Mouse (Mus musculus) gastrocnemius, adult 8-10 months (tissue): Measurements from ENCODE around the gene Nyap1. TPM values are rescaled to one million over a fixed set of nuclear protein-coding genes. Genes with fewer than 3 reads are reported as not detected.
"Not testable (repeated sequence)": the region's sequence is repeated elsewhere in the genome, so short reads cannot be mapped to it uniquely, and the experiment has no call there.

Source experiments
- DNase-seq, 2 experiments: peaks; one replicate each; pipeline ENCODE4 v3.0.0; 2022; ENCODE audit warnings: low spot score in 2 of 2
- total RNA-seq, 4 experiments: library from RNA; stranded (reverse); gene quantifications; 2 replicates each; pipeline ENCODE4 v1.2.4; 2022

Gene Nyap1
- total RNA-seq, 4 experiments from 2014 or later: 0.10 to 0.16 TPM; not detected in 2

DNA sequence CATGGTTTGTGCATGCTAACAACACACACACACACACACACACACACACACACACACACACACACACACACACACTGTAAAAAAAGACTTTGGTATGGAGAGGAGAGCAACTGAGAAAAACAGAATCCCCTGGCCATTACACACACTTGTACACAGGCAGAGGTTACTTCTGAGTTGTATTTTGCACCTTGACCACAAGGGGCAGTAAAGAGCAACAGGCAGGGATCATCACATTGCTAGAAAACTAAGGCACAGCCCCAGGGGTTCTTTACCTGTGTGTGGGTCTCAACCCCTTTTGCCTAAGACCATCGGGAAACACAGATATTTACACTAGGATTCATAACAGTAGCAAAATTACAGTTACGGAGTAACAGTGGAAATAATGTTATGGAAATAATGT lies 29.3 kb upstream of the Nyap1 start:
- DNase-seq: no peak

DNA sequence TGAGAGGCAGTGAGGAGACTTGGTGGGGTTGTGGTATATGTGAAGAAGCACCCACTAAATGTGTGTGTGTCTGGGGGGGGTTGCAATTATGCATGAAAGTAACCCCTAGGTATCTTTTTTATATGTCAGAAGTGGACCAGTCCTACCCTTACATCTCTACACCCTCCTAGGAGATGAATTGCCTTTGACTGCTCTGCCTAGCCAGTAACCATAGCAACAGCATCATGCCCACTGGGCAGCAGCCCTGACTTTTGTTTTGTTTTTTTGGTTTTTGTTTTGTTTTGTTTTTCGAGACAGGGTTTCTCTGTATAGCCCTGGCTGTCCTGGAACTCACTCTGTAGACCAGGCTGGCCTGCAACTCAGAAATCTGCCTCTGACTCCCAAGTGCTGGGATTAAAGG lies 27.1 kb upstream of the Nyap1 start:
- DNase-seq: no peak

DNA sequence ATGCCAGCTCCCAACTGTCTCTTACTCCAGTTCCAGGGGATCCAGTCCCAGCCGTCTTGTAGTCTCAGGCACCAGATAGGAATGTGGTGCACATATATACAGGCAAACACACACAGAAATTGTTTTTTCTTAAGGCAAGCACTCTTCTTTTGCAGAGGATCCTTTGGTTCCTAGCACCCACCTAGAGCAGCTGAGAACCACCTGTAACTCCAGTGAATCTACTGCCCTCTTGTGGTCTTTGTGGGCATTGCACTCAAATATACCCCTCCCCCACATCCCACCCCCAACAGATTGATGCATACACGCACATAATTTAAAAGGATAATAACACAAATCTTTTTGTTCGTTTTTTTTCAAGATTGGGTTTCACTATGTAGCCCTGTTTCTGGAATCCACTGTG lies 24.9 kb upstream of the Nyap1 start:
- DNase-seq: no peak

GRCm38 (mm10) chr5:137764609-137765340 lies 23.4 kb upstream of the Nyap1 start:
- no peak for DNase-seq

DNA sequence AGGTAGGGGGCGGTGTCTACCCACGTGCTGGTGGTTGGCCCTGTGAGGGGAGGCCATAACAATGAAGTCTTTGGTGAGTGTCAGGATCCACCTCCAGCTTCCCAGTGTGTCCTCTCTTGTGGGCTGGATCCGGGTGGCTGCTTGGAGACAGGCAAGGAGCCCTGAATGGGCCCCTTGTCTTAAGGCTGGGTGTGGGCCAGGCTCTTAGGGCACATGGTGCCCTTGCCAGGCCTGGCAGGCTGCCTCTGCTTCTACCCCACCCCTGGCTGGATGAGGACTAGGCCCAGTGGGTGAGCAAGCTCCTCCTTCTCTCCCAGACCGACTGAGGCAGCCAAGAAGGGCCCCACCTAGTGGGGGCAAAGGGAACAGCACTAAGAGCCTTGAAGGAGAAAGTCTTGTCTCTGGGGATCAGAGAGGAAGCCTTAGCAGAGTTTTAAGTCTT lies 18.6 kb upstream of the Nyap1 start:
- peak; percentile 78 to 84 for DNase-seq

GRCm38 (mm10) chr5:137758921-137759534 lies 17.6 kb upstream of the Nyap1 start:
- DNase-seq: no peak

GRCm38 (mm10) chr5:137757887-137758286 lies 16.5 kb upstream of the Nyap1 start:
- no peak for DNase-seq

DNA sequence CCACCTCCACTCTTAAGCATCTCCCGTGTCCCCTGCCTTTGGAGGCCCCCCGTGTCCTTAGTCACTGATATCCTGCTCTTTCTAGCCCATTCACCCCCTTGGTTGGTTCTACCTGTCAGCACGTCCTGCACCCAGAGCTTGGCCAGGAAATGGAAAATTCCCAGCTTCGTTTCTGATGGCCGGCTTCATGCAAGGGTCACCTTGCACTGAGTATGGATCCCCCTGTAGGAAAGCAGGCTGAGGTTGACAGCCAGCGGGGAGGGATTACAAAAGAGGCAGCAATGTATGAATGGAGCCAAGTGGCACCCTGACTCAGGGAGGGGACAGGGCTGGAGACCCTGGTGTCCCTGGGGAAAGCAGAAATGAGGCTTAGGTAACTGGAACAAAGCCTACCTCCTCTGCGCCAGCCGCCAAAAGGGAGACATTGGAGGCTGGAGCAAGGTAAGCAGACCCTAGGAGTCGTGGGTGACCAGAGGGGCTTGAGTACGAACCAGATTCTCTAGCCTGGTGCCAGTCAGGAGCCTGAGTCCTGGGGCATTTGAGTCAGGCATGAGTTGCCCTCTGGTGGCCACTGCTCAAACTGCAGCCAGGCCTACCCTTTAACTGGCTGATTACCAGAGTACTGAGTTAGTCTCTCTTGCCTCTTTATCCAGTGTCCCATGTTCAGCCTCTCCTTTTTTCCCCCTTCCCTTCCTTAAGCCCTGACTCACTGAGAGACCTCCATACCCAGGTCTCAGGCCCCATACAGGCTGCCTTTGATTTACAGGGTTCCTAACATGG lies 15.7 kb upstream of the Nyap1 start:
- DNase-seq: peak; percentile 79 to 83

GRCm38 (mm10) chr5:137756106-137756505 lies 14.7 kb upstream of the Nyap1 start:
- no peak for DNase-seq

DNA sequence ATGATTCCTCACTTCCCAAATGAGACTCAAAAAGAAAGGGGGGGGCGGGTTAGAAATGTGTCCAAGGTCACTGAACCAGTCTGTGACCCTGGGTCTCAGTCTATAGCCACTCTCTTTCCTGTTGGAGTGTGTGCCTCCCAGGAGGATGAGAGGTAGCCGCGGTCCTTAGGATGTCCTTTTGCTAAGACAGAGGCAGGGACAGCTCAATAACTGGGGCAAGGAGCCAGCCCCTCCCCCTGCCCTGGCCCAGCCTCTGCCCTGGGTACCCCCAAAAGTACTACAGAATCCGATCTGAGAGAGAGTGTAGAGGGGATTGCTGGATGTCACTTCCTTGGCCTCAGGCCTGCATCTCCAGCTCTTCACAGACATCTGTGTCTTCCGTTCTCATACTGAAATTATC lies 14.0 kb upstream of the Nyap1 start:
- DNase-seq: no peak

DNA sequence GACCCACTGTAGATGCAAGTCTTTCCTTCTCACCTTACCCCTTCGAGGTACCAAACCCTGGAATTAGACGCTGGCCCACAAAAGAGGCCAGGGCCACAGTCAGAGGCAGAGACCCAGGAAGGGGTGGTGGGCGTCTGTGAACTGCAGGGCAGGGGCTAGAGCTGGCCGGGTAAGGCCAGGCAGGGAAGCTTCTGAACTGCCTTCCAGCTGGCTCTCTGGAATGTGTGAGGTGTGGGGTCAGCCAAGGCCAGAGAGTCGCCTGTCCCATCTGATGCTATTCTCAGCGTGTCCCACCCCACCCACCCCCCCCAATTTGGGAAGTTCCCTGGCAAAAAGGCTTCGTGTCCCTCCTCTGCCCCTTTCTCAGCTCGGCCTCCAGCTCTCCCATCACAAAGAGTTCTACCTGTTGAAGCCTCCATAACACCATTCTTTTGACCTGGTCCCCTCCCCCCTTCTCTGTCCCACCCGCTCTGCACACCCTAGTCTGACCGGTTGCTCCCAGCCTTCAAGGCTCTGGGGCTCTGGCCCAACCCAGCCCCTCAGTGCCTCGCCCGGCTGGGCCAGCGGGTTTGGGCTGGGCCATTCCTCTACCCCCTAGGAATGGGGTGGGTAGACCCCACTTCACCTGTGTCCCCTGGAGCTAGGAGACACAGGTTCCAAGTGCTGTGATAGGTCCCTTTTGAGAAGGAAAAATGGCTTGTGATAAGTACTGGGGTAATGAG lies 11.9 kb upstream of the Nyap1 start:
- DNase-seq: no peak

DNA sequence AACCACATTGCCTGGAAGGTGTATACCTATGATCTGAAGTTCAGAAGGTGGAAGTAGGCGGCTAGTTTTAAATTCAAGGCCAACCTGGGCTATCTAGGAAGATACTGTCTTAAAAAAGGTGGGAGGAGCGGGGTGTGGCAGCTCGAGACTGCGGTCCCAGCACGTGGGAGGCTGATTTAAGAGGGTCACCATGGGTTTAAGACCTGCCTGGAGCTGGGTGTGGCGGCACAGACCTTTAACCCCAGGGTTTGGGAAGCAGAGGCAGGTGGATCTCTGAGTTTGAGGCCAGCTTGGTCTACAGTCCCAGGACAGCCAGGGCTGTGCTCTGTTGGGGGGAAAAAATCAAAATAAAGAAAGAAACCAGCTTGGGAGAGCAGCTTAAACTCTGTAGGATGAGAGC lies 10.6 kb upstream of the Nyap1 start:
- DNase-seq: no peak

DNA sequence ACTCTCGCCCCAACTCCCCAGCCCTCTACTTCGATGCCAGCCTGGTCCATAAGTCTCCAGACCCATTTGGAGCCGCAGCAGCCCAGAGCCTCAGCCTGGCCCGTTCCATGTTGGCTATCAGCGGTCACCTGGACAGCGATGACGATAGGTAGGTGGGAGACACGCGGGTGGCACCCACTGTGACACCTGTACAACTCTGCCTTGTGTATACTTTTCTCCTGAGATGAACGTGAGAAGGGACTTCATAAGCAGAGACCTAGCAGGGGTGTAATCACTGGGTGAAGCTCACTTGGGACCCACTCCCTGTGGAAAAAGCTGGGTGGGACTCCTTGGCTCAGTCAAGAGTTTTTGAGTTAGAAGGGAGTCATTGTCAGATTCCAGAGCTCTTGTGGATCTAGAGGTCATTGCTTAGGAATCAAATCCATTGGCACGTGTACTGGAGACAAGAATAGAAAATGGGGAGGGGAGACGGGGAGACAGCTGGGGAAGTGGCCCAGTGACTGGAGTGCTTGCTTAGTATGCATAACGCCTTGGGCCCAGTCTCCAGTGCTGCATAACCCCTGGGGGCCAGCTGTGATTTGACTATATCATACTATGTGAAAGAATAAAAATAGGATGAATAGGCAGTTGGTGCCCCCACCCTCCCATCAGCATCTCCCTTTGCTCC lies 9.9 kb upstream of the Nyap1 start:
- no peak for DNase-seq

DNA sequence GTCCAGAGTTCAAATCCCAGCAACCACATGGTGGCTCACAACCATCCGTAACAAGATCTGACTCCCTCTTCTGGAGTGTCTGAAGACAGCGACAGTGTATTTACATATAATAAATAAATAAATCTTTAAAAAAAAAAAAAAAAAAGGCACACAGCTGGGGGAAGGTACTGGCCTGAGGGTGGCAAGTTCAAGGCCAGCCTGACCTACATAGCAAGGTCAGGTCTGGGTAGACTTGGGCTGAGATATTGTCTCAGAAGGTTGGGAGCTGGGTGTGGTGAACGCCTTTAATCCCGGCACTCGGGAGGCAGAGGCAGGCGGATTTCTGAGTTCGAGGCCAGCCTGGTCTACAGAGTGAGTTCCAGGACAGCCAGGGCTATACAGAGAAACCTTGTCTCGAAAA lies 8.8 kb upstream of the Nyap1 start:
- DNase-seq: not testable (repeated sequence)

DNA sequence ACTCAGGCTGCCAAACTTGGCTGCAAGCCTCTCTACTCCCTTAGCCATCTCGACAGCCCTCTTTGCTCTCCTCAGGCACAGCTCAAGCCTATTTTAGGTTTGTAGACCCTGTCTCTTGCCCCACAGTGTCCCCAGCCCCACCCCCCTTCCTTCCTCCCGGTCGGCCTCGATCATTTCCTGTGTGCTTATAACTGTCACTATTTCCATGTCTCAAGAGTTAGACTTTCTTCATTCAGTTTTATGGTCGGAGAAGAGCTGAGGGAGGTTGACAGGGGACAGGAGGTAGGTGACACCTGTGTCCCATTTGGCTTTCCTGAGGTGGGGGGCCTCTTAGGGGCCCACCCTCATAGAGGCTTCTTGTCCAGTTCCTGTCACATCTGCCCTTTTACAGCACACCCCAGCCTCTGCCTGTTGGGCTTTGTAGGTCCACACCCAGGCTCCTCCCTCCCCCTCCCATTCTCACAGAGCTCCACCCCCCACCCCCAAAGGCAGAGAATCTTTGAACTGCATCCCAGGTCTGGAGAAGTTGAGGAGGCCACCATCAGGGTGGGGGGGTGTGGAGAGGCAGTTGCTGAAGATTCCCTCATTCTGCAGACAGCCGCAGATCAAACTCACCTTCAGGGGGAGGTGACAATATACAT lies 7.9 kb upstream of the Nyap1 start:
- DNase-seq: no peak

GRCm38 (mm10) chr5:137748130-137748770 lies 6.8 kb upstream of the Nyap1 start:
- DNase-seq: no peak

DNA sequence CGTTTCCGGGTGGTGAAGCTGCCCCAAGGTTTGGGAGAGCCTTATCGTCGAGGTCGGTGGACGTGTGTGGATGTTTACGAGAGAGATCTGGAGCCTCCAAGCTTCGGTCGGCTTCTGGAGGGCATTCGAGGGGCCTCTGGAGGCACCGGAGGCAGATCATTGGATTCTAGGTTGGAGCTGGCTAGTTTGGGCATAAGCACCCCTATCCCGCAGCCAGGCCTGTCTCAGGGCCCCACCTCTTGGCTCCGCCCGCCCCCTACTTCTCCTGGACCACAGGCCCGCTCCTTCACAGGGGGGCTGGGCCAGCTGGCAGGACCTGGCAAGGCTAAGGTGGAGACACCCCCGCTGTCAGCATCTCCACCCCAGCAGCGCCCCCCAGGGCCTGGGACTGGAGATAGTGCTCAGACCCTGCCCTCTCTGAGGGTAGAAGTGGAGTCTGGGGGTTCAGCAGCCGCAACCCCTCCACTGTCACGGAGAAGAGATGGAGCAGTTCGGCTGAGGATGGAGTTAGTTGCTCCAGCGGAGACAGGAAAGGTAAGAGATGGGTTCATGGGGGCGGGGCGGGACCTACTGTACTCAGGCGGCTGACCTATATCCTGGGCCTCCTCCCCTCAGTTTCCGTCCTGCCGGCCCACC lies 6.0 kb upstream of the Nyap1 start:
- DNase-seq: no peak

DNA sequence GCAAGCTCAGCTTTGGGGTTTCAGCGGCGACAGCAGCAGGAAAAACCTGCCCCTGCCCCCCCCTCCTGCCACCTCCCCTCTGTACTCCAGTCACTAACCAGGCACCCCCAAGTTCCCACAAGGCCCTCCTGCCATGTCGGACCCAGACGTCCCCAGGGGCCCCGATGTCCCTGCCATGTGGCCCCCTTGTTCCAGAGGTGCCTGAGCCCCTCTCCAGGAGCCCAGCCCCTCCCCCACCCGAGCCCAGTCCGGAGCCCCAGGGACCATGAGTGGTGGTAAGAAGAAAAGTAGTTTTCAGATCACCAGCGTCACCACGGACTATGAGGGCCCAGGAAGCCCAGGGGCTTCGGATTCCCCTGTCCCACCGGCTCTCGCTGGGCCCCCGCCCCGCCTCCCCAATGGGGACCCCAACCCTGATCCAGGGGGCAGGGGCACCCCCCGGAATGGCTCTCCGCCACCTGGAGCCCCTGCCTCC lies 5.5 kb upstream of the Nyap1 start:
- no peak for DNase-seq

- DNase-seq: peak in 1 of 2 experiments; percentile 44
Observed at GRCm38 (mm10) chr5:137746282-137746850, 5.0 kb upstream of the Nyap1 start.
